Mouse (Mus musculus) thymus, adult 2 months (tissue): ENCODE measurements around the gene Bsnd.

Experiments
- CTCF ChIP-seq: fragments of 200-500 bp; IDR thresholded peaks from 2 replicates; pipeline ENCODE4 v1.5.1; 2012; ENCODE audit warnings: mild to moderate bottlenecking, control low read depth, low read length, moderate library complexity, borderline replicate concordance; ENCODE audit not compliant: control insufficient read depth, poor library complexity, insufficient read depth; ENCODE audit errors: extremely low read depth
- POLR2A ChIP-seq: fragments of 200-500 bp; IDR thresholded peaks from 2 replicates; pipeline ENCODE4 v1.6.1; 2012; ENCODE audit warnings: mild to moderate bottlenecking, low read length, control low read depth, moderate library complexity; ENCODE audit not compliant: control insufficient read depth, poor library complexity, insufficient read depth; ENCODE audit errors: extremely low read depth

- no peak for TF ChIP-seq CTCF
- TF ChIP-seq POLR2A = no peak
Observed at GRCm38 (mm10) chr4:106472335-106472734, 19.7 kb downstream of the Bsnd start.
